Mouse (Mus musculus): ENCODE data around the gene Glg1.

DNA sequence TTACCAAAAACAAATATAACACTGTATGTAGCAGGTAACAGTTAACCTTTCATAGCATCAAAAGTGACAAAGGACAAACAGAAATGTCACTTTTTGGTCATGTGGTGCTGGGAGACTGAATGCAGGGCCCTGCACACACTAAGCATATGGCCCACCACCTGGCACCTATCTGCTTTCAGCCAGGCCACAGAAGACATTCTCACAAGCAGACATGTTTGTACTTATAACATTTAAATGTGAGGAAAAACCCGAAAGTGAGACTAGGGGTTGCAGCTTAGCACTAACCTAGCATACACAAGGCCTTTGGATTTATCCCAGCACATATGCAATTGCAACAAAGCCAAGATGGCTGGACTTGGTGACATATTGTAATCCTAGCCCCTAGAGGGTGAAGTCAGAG is 39.0 kb upstream of the Glg1 start:
- TF ChIP-seq CTCF (conservative IDR thresholded peaks at IDR 0.05; ENCODE audit: insufficient read depth, insufficient read length, low read depth, low read length) (no peak), POLR2A (IDR thresholded peaks at IDR 0.05; ENCODE audit: low read depth, low read length) (no peak)
